Mouse (Mus musculus) liver, embryonic 14.5 days (tissue): Measurements from ENCODE around the gene Dolpp1. TPM values are rescaled to one million over a fixed set of nuclear protein-coding genes. Genes with fewer than 3 reads are reported as not detected.
A peak's percentile ranks its signal among the peaks of the same experiment; 100 is the strongest.

Source experiments
- ATAC-seq: fragments of 200-750 bp; cut with Nextera tagmentation; 2 replicates; pipeline ENCODE4 v1.8.0; 2017; ENCODE audit warnings: moderate number of reproducible peaks, mild to moderate bottlenecking, moderate library complexity; ENCODE audit not compliant: insufficient read depth
- DNase-seq, 3 experiments: peaks; one replicate each; pipeline ENCODE4 v3.0.0-alpha.2; 2012 to 2013; ENCODE audit warnings: low read depth in 3 of 3, low spot score in 3 of 3
- H3K27ac ChIP-seq: fragments of 300-500 bp; sonication (generic); 2 replicates; pipeline ENCODE4 v1.5.1; 2014; ENCODE audit warnings: moderate library complexity, mild to moderate bottlenecking, control low read depth, inconsistent platforms
- H3K27me3 ChIP-seq: fragments of 300-500 bp; sonication (generic); 2 replicates; pipeline ENCODE4 v1.6.1; 2014; ENCODE audit warnings: mild to moderate bottlenecking, low read length, moderate library complexity; ENCODE audit not compliant: control insufficient read depth, insufficient read depth
- H3K36me3 ChIP-seq: fragments of 300-500 bp; sonication (generic); replicated peaks from 2 replicates; pipeline ENCODE4 v1.6.1; 2014; ENCODE audit warnings: low read depth; ENCODE audit not compliant: control insufficient read depth, insufficient read depth
- H3K4me1 ChIP-seq, 2 experiments: fragments of 200-500 bp in 1 of 2; fragments of 300-500 bp in 1 of 2; sonication (generic) in 1 of 2; replicated peaks; 2 replicates each; pipeline ENCODE4 v1.6.1; 2012 to 2014; ENCODE audit warnings: antibody characterized with exemption in 1 of 2, inconsistent platforms in 1 of 2, low read length in 1 of 2; ENCODE audit not compliant: control insufficient read depth in 2 of 2, insufficient read depth in 2 of 2
- H3K4me2 ChIP-seq: fragments of 300-500 bp; sonication (generic); 2 replicates; pipeline ENCODE4 v1.6.1; 2014; ENCODE audit warnings: low read depth, mild to moderate bottlenecking, control low read depth, moderate library complexity
- H3K4me3 ChIP-seq, 2 experiments: fragments of 200-500 bp in 1 of 2; fragments of 300-500 bp in 1 of 2; sonication (generic) in 1 of 2; 2 replicates each; pipeline ENCODE4 v1.5.1; 2012 to 2014; ENCODE audit warnings: low read depth in 2 of 2, low read length in 2 of 2, mild to moderate bottlenecking in 2 of 2, control low read depth in 1 of 2, inconsistent platforms in 1 of 2, moderate library complexity in 1 of 2; ENCODE audit not compliant: insufficient read depth in 1 of 2
- H3K9ac ChIP-seq: fragments of 300-500 bp; sonication (generic); replicated peaks from 2 replicates; pipeline ENCODE4 v1.6.1; 2014; ENCODE audit warnings: mild to moderate bottlenecking, control low read depth, moderate library complexity
- H3K9me3 ChIP-seq: fragments of 300-500 bp; sonication (generic); 2 replicates; pipeline ENCODE4 v1.6.1; 2016; ENCODE audit warnings: low read length, mixed read lengths; ENCODE audit not compliant: control insufficient read depth
- CTCF ChIP-seq: IDR thresholded peaks from 2 replicates; pipeline ENCODE4 v1.5.1; 2016; ENCODE audit warnings: antibody characterized with exemption, low read depth, control low read depth
- EP300 ChIP-seq: IDR thresholded peaks from 2 replicates; pipeline ENCODE4 v1.6.1; 2016; ENCODE audit warnings: antibody characterized with exemption, low read depth
- WGBS: fragments of 180-500 bp; shearing (Covaris S2); extraction: QIAGEN DNeasy Blood & Tissue Kit; methylation state at CpG from one replicate; pipeline ENCODE4 v1.1.7; 2014; ENCODE audit not compliant: insufficient replicate concordance; 5-methylcytosine and 5-hydroxymethylcytosine counted together
- polyA plus RNA-seq, 2 experiments: library from polyadenylated mRNA; depleted of rRNA in 1 of 2; stranded (reverse) in 1 of 2; unstranded in 1 of 2; fragments of >200 nt; fragmentation: Nextera tagmentation in 1 of 2; extraction: Ambion mirVana in 1 of 2; gene quantifications; 2 replicates each; pipeline versions ENCODE4 v1.2.1 to v1.2.3; 2012 to 2014

Dolpp1 gene
- polyA plus RNA-seq, 2 experiments = 13.5 to 17.0 TPM

- DNase-seq (no peak), ATAC-seq (no peak)
- H3K4me2 ChIP-seq = no peak overlapping the region
- no peak overlapping the region for H3K27ac ChIP-seq
- no peak overlapping the region for H3K4me3 ChIP-seq
- TF ChIP-seq CTCF = peak; percentile 49
- TF ChIP-seq EP300 = no peak
- no peaks in the 10 kb centered on the region for H3K4me1 ChIP-seq
- no peak overlapping the region for H3K9ac ChIP-seq
- H3K36me3 ChIP-seq = no peaks in the 10 kb centered on the region; the same call in 1 of the 2 replicates
- WGBS = 75% methylated on average over 2 of the region's 2 CpGs
- no peaks in the 10 kb centered on the region for H3K9me3 ChIP-seq
- H3K27me3 ChIP-seq = no peaks in the 10 kb centered on the region
Measured at GRCm38 (mm10) chr2:30351149-30351548, 40.9 kb upstream of the Dolpp1 start.

- Histone ChIP-seq H3K4me2 (no peak overlapping the region), H3K4me1 (peaks cover 7 to 13% of the 10 kb centered on the region in 2 experiments), H3K27me3 (no peaks in the 10 kb centered on the region), H3K4me3 (no peak overlapping the region), H3K27ac (no peak overlapping the region), H3K9me3 (no peaks in the 10 kb centered on the region), H3K9ac (no peak overlapping the region), H3K36me3 (no peaks in the 10 kb centered on the region)
- no peak for DNase-seq
- TF ChIP-seq CTCF (no peak), EP300 (no peak)
- 62% methylated on average over 4 of the region's 4 CpGs for WGBS
- no peak for ATAC-seq
Measured at GRCm38 (mm10) chr2:30355861-30356260, 36.2 kb upstream of the Dolpp1 start.

GRCm38 (mm10) chr2:30356266-30356665 is 35.8 kb upstream of the Dolpp1 start:
- Histone ChIP-seq H3K9me3 (no peaks in the 10 kb centered on the region), H3K4me2 (no peak overlapping the region), H3K4me3 (no peak overlapping the region), H3K27ac (no peak overlapping the region), H3K36me3 (no peaks in the 10 kb centered on the region), H3K27me3 (no peaks in the 10 kb centered on the region), H3K4me1 (peaks cover 7 to 13% of the 10 kb centered on the region in 2 experiments), H3K9ac (no peak overlapping the region)
- DNase-seq (no peak), ATAC-seq (no peak)
- TF ChIP-seq EP300 = no peak
- TF ChIP-seq CTCF = no peak
- 52% methylated on average over 4 of the region's 4 CpGs for WGBS

- ATAC-seq = no peak
- Histone ChIP-seq H3K9ac (no peak overlapping the region), H3K27ac (no peak overlapping the region), H3K4me2 (no peak overlapping the region), H3K4me3 (no peak overlapping the region), H3K9me3 (no peaks in the 10 kb centered on the region), H3K36me3 (no peaks in the 10 kb centered on the region), H3K4me1 (peaks cover 7 to 13% of the 10 kb centered on the region in 2 experiments), H3K27me3 (no peaks in the 10 kb centered on the region)
- DNase-seq = no peak
- WGBS = 68% methylated on average over 9 of the region's 9 CpGs
- TF ChIP-seq EP300 (no peak), CTCF (0 out of 2 replicates have a peak, but pooled peaks have one; percentile 10)
Measured at GRCm38 (mm10) chr2:30356906-30357305, 35.1 kb upstream of the Dolpp1 start.

- H3K27ac ChIP-seq = no peak overlapping the region
- H3K4me3 ChIP-seq = peak overlapping the region; percentile 70 to 82; a peak in 3 of 4 replicates
- no peak for ATAC-seq
- TF ChIP-seq EP300 (no peak), CTCF (no peak)
- H3K36me3 ChIP-seq = no peaks in the 10 kb centered on the region
- H3K9me3 ChIP-seq = no peaks in the 10 kb centered on the region; the same call in 1 of the 2 replicates
- no peak for DNase-seq
- H3K9ac ChIP-seq = peak overlapping the region; percentile 59
- H3K4me2 ChIP-seq = peak overlapping the region; percentile 83
- H3K27me3 ChIP-seq = no peaks in the 10 kb centered on the region
- peaks cover 7 to 13% of the 10 kb centered on the region in 2 experiments for H3K4me1 ChIP-seq
- WGBS = 52% methylated on average over 8 of the region's 8 CpGs
Measured at GRCm38 (mm10) chr2:30357552-30358510, 34.2 kb upstream of the Dolpp1 start.
